Mouse (Mus musculus): ENCODE data around the gene Pecam1. TPM values are rescaled to one million over a fixed set of nuclear protein-coding genes. Genes with fewer than 3 reads are reported as not detected.
"Not testable (repeated sequence)": the region's sequence is repeated elsewhere in the genome, so short reads cannot be mapped to it uniquely, and the experiment has no call there.

Pecam1 gene
- total RNA-seq, 2 experiments from 2014 or later: 17.4 to 20.6 TPM

DNA sequence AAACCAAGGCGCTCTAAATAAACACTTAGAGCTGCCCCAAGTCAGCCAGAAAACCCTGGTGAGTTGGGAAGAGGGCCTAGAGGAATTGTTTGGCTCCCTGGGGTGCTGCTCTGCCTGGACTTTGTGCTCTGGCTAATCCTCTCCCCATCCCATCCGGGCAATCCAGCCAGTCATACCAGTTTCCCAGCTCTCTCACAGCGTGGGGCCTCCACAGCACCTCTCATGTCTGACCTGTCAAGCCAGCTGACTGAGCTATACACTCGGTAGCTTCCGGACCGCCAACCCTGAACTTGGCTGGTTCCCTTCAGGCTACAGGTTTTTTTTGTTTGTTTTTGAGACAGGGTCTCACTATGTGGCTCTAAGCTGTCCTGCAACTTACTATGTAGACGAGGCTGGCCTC lies 112.7 kb downstream of the Pecam1 start:
- DNase-seq (ENCODE audit: low spot score in 2 of 2): no peak

DNA sequence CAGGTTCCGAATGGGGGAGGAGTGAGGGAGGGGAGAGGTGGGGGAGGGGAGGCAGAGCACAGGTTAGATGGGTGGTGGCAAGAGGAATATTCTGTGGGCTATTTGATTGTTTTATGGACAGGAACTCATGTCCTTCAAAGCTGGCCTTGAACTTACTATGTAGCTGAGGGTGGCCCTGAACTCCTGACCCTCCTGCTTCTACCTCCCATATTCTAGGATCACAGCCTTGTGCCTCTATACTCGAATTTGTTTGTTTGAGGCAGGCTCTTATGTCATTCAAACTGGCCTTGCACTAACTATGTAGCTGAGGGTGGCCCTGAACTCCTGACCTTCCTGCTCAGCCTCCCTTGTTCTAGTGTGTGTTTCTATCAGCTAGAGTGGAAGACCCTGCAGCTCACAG lies 114.5 kb downstream of the Pecam1 start:
- DNase-seq (ENCODE audit: low spot score in 2 of 2): no peak

DNA sequence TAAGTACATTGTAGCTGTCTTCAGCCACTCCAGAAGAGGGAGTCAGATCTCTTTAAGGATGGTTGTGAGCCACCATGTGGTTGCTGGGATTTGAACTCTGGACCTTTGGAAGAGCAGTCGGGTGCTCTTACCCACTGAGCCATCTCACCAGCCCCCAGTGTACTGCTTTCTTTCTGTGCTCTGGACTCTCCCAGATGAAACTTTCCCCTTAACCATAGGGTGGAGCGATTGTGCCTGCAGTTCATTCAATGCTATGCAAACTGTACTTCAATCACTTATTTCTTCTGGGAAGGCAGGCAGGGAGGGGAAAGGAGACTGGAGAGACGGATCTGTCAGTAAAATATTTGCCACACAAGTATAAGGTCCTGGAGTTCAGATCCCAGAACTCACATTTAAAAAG lies 116.3 kb downstream of the Pecam1 start:
- not testable (repeated sequence) for DNase-seq (ENCODE audit: low spot score in 2 of 2)

DNA sequence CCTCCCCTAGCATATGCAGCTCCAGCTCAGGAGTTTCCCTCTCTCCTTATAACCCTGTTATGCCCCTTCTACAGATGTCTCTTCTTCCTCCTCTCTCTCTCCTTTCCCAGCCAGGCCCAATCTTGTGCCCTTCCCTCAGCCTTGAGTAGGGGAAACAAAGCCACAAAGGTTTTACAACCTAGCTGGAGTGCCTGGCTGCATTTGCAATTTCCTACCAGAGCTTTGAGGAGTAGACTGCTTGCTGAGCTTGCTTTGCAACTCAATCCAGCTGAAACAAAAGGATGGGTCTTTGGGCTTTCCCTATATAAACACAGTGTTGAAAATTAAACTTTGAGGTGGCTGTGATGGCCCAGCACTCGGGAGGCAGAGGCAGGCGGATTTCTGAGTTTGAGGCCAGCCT lies 117.0 kb downstream of the Pecam1 start:
- no peak for DNase-seq (ENCODE audit: low spot score in 2 of 2)

DNA sequence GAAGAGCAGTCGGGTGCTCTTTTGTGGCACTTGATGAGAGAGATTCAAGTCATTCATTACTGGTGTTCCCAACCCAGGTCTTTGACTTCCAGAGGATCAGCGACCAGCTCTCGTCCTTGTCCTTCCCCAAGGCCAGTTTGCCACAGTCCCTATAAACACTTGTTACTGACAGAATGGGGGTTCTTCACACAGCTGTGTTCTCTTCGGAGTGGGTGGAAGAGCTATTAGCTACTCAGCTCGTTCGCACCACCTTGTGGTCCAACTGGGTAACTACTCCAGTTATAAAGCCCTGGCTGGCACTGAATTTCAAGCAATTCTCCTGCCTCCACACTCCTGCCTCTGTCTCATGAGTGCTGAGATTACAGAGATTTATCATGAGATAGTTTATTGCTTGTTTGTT lies 122.7 kb downstream of the Pecam1 start:
- DNase-seq (ENCODE audit: low spot score in 2 of 2): peak; percentile 68 to 73

DNA sequence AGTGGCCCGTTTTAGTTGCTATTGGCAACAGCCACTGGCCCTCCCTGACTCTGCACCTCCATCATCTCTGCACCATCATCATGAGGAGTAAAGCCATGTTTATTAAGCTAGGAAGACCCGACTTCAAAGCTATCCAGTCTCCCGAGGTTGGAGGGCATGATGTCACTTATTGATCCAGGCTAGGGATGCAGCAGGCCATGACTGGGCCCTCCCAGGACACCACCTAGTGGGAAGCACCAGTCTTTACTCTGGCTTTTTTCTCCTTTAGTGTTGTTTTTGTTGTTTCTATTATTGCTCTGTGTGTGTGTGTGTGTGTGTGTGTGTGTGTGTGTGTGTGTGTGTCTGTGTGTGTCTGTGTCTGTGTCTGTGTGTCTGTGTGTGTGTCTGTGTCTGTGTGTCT lies 124.9 kb downstream of the Pecam1 start:
- no peak for DNase-seq (ENCODE audit: low spot score in 2 of 2)

DNA sequence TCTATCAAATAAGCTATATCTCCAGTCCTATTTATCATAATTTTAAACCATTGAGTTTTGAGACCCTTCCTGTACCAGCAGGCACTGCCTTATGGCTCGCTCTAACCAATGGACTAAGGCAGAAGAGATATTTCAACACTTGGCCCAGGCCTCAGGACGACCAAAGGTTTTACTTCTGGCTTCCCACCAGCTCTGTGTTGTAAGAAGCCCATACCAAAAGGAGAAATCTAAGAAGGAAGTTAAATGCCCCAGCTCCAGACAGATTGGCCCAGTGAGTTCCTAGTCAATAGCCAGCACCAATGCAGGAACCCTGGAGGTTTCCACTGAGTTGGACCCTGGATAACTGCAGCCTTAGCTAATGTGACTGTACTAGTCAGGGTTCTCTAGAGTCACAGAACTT lies 126.8 kb downstream of the Pecam1 start:
- no peak for DNase-seq (ENCODE audit: low spot score in 2 of 2)

DNA sequence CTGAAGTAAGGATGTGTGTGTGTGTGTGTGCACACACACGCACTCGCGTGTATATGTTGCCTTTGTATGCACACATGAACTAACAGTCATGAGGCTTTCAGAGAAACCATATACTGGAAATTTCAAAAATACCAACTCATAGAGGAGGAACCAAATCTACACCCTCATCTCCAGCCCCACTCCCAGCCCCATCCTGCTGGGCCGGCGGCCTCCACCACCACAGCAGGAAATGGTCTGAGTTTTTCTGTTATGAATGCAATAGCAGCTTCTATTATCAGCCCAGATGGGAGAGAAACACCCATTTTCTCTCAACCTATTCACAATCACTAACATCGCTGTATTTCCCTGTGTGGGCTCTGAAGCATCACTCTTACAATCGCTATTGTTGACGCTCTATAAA lies 128.4 kb downstream of the Pecam1 start:
- no peak for DNase-seq (ENCODE audit: low spot score in 2 of 2)

DNA sequence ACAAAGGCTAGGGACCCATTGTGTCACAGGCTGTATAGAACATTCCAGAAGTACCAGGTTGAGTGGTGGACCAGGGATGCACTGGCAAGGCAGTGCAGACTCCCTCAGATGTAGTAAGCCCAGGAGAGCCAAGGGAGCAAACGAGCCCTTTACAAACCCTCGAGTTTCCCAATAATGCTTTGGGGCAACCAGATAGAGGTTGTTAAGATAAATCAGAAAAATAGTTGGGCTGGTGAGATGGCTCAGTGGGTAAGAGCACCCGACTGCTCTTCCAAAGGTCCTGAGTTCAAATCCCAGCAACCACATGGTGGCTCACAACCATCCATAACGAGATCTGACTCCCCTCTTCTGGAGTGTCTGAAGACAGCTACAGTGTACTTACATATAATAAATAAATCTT lies 131.7 kb downstream of the Pecam1 start:
- DNase-seq (ENCODE audit: low spot score in 2 of 2): not testable (repeated sequence)

DNA sequence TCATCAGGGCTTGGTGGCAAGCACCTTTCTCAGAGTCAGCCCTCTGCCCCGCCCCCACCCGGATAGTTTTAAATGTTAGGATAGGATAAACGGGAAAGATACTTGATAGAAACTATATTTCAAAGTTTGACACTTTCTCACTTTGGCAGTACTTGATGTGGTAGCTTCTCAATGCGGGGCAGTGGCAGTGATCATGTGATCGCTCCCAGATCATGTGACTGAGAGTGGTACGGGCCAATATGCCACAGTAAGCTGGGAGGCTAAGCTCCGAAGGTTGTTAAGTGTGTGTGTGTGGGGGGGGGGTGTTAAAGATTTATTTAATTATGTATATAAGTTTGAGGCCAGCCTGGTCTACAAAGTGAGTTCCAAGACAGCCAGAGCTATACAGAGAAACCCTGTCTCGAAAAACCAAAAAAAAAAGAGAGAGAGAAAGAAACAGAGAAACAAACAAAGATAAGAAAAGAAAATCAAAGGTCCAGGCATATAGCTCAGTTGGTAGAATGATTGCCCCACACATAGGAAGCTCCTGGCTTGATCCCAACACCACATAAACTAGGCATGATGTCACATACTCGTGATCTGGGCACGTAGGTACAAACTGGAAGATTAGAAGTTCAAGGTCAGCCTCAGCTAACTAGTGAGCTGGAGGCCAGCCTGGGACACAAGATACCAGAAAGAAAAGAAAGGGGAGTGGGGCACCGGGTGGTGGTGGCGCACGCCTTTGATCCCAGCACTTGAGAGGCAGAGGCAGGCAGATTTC lies 132.4 kb downstream of the Pecam1 start:
- DNase-seq (ENCODE audit: low spot score in 2 of 2): no peak

DNA sequence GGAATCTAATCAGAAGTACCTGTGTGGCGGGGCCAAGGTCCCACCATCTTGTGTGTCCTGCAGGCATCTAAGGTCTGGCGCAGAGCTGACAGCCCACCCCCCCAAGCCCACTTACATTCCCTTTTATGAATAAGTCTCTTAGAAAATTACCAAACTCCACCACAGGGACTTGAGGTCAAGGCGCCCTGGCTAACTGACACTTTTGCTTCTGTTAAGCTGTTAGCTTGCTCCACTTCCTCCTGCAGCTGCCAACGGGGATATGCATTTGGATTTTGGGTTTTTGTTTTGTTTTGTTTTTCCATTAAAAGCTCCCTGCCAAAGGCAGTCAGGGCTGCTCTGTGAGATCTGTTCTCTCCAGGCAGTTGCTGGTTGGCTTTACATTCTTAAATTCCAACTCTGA lies 134.9 kb downstream of the Pecam1 start:
- no peak for DNase-seq (ENCODE audit: low spot score in 2 of 2)

DNA sequence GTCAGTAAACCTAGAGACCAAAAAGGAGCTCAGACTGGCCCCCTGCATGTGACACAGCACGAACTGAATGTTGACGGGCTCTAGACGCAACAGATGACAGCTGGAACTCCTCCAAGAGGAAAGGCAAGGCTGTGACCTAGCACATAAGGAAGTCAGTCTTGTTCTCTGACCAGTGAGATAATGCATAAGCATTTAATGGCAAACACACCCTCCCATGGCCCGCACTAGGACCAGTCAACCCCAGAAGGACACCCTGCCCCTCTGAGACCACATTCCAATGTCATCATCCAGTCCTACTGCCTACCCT lies 136.1 kb downstream of the Pecam1 start:
- no peak for DNase-seq (ENCODE audit: low spot score in 2 of 2)

DNA sequence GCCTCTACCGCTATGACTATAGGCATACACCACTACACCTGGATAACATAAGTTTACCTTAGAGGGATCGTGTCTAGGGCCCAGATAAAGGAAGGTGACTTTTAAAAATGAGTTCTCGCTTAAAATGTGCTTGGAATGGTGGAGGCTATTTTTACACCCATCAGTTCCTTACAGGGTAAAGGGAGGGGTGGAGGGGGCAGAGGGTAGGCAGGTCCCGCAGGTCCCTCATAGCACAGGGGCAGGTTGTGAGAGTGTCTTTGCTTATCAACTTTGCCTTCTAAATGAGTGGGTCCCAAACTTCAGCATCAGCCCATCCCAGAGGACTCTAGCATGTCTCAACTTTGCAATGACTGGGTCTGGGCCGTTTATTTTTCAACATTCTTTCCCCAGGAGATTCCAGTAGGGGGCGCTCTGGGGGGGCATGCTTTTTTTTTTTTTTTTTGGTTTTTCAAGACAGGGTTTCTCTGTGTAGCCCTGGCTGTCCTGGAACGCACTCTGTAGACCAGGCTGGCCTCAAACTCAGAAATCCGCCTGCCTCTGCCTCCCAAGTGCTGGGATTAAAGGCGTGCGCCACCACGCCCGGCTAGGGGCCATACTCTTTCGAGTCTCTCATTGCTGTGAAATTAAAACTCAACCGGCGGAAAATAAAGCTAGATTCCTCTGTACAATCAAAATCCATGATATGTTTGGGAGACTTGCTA lies 136.6 kb downstream of the Pecam1 start:
- DNase-seq (ENCODE audit: low spot score in 2 of 2): no peak

DNA sequence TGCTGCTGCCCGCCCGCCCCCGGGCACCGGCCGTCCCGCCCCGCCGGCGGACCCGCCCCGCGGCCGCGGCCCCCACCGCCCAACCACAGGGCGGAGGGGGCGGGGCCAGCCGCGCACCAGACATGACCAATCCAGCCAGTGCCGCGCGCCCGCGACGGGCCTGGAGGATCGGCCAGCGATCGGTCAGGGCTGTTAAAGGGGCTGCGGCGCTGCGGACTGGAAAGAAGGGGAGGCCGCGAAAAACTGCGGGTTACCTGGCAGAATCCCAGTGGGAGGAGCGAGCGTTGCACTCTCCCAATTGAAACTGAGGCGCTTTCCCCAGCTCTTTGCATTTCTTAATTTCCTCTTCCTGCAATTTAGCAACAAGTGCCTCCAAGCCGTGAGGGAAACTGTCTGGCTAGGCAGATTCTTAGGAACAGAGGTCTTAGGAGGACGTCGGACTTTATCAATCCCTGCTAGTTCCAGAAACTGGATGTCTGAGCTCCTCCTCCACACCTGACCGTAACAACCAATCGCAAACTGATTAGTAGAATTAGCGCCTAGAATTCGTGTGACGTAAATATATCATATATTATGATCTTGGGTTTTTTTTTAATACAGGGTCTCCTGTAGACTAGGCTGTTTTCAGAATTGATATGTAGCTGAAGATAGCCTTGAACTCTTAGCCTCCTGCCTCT lies 137.3 kb downstream of the Pecam1 start, which contains the start of gene Tex2:
Gene Tex2, minus strand, starts transcription at position 463 of the 677 bp plus-strand sequence.
- peak; percentile 93 to 98 for DNase-seq (ENCODE audit: low spot score in 2 of 2)

DNA sequence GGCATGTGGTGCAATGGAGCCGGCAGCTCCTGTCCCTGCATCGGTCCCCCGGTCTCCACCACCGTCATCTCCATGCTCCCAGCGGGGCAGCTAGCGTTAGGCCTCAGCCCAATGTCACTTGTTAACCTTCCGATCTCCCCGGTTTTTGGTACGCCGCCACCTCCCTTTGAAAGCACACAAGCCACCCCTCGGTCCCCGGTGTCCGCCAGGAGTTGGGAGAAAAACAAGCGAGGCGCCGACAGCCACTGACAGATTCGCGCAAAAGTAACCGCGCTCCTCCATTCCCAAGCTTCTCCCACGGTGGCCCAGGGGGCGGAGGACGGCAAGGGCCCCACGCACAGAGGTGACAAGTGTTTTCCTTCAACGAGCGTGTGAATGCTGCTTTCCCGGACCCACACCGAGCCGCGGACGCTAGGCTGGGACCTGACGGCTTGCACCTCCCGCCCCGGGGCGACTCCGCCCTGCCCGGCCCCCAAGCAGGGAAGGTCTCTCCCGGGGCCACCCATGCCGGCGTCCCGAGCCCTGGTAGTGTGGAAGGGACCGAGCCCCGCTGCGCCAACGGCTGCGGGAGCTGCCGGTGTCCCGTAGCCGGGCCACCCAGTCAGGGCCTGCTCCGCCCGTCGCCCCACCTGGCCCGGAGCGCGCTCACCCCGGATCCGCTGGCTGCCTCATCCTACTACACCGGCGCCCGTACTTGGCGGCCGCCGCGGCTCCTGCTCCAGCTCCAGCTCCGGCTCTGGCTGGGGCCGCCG lies 138.0 kb downstream of the Pecam1 start:
- DNase-seq (ENCODE audit: low spot score in 2 of 2): peak in 1 of 2 experiments; percentile 46

DNA sequence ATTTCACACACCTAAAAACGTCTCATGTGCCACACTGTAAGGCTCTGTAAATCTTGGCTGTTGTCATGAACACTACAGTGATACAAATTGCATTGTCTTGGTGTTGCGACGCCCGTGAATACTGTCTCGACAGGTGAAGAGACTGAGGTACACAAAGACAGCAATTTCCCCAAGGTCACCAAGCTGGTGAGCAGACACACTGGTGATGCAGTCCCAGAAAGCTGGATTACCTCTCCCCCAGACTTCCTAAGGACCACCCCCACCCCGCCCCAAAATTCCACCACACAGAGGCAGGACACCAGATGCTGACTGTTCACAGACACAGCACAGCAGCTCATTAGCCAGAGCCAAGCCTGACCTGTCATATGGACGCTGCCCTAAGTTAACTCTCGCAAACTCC lies 140.7 kb downstream of the Pecam1 start:
- no peak for DNase-seq (ENCODE audit: low spot score in 2 of 2)

DNA sequence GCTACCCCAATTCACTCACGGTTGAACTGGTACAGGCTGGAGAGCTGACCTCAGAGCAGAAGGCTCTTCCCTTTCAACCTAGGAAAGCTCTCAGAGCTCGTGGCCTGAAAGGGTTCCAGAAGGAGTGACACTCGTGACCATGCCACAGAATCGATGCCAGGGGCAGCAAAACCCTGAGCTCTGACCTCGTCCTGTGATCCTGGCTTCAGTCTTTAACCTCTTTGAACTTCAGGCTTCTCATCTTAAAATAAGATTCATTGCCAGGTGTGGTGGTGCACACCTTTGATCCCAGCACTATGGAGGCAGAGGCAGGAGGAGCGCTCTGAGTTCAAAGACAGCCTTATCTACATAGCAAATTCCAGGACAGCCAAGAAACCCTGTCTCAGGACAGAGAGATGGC lies 143.1 kb downstream of the Pecam1 start:
- no peak for DNase-seq (ENCODE audit: low spot score in 2 of 2)

DNA sequence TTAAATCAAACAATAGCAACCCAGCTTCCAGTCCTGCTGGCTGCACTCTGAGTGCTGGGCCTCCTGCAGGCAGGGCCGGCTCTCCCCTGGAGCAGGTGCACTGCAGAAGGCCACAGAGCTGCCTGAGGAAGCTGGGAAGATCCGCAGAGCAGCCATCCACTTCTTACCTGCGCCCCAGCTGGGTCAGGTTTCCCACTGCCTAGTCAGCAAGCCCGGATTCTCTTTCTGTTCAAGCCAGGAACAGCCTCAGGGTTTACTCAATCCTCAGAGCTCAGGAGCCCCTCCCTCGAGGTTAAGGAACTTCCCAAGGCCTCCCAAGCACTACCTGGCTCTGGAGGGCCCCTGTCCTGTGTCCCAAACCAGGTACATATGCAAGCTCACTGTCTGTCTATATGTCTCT lies 144.4 kb downstream of the Pecam1 start:
- DNase-seq (ENCODE audit: low spot score in 2 of 2): no peak

Measured in layer of hippocampus, postnatal 14 days (tissue).